Mouse (Mus musculus) hindbrain, postnatal 0 days (tissue): ENCODE results near the gene Hsf4. TPM values are rescaled to one million over a fixed set of nuclear protein-coding genes. Genes with fewer than 3 reads are reported as not detected.

Experiments used
- ATAC-seq: fragments of 200-750 bp; cut with Nextera tagmentation; 2 replicates; pipeline ENCODE4 v1.8.0; 2017; ENCODE audit warnings: mild to moderate bottlenecking, moderate TSS enrichment, moderate library complexity
- DNase-seq: peaks from one replicate; pipeline ENCODE4 v3.0.0-alpha.2; 2015; ENCODE audit warnings: low spot score
- H3K27ac ChIP-seq: fragments of 300-500 bp; sonication (generic); 2 replicates; pipeline ENCODE4 v1.5.1; 2014; ENCODE audit warnings: mild to moderate bottlenecking
- H3K27me3 ChIP-seq: fragments of 300-500 bp; sonication (generic); 2 replicates; pipeline ENCODE4 v1.6.1; 2014; ENCODE audit warnings: low read length, mixed read lengths; ENCODE audit not compliant: insufficient read depth
- H3K36me3 ChIP-seq: fragments of 300-500 bp; sonication (generic); 2 replicates; pipeline ENCODE4 v1.6.1; 2014; ENCODE audit warnings: low read length, mixed read lengths; ENCODE audit not compliant: insufficient read depth
- H3K4me1 ChIP-seq: fragments of 300-500 bp; sonication (generic); 2 replicates; pipeline ENCODE4 v1.6.1; 2014; ENCODE audit warnings: antibody characterized with exemption, low read length, mixed read lengths; ENCODE audit not compliant: insufficient read depth
- H3K4me2 ChIP-seq: fragments of 300-500 bp; sonication (generic); 2 replicates; pipeline ENCODE4 v1.6.1; 2014; ENCODE audit warnings: low read depth, mild to moderate bottlenecking, low read length, moderate library complexity, mixed read lengths
- H3K4me3 ChIP-seq: fragments of 300-500 bp; sonication (generic); 2 replicates; pipeline ENCODE4 v1.5.1; 2014; ENCODE audit warnings: low read length
- H3K9ac ChIP-seq: fragments of 300-500 bp; sonication (generic); replicated peaks from 2 replicates; pipeline ENCODE4 v1.6.1; 2014; ENCODE audit warnings: mild to moderate bottlenecking, low read length, moderate library complexity, mixed read lengths
- H3K9me3 ChIP-seq: fragments of 300-500 bp; sonication (generic); 2 replicates; pipeline ENCODE4 v1.6.1; 2016; ENCODE audit warnings: low read length, mixed read lengths
- CTCF ChIP-seq: IDR thresholded peaks from 2 replicates; pipeline ENCODE4 v1.5.1; 2016; ENCODE audit warnings: antibody characterized with exemption, control low read depth, low read depth
- WGBS: fragments of 180-500 bp; shearing (Covaris S2); extraction: QIAGEN DNeasy Blood & Tissue Kit; methylation state at CpG from one replicate; pipeline ENCODE4 v1.1.7; 2014; 5-methylcytosine and 5-hydroxymethylcytosine counted together
- polyA plus RNA-seq: library from polyadenylated mRNA; unstranded; fragments of >200 nt; fragmentation: Nextera tagmentation; extraction: Ambion mirVana; gene quantifications from 2 replicates; pipeline ENCODE4 v1.2.1, GENCODE M21; 2015
- total RNA-seq: library from RNA; depleted of rRNA; stranded (reverse); fragments of >200 nt; gene quantifications from 2 replicates; pipeline ENCODE4 v1.2.3, GENCODE M21; 2014

Hsf4 gene
- total and polyA plus RNA-seq, 2 experiments from 2014 or later: 0.63 to 1.4 TPM

DNA sequence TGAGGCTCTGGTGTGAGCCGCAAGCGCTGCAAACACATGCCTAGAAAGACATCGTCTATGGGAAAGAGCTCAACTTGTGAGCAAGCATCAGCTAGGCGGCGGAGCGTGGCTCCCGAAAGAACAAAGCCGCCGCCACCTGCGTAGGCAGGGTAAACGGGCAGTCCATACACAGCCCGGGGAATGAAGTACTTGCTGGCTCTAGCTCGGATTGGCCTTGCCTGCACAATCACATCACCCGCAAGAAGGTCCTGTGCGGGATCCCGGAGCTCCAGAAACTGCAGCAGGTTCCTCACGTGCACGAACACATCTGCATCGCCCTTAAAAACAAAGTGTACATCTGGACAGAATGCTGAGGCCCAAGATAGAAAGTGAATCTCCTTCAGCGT lies 15.8 kb upstream of the Hsf4 start:
- 35% methylated on average over 20 of the region's 20 CpGs for WGBS
- DNase-seq (no peak), ATAC-seq (peak; percentile 43)
- peak overlapping the region; percentile 68; the same call in 1 of the 2 replicates for H3K9ac ChIP-seq
- H3K4me2 ChIP-seq: peak overlapping the region; percentile 99
- peak overlapping the region; percentile 54; the same call in 1 of the 2 replicates for H3K27ac ChIP-seq
- H3K4me1 ChIP-seq: no peaks in the 10 kb centered on the region
- H3K36me3 ChIP-seq: peaks cover 35% of the 10 kb centered on the region
- no peak for TF ChIP-seq CTCF
- H3K4me3 ChIP-seq: peak overlapping the region; percentile 61
- peaks cover 9% of the 10 kb centered on the region; the same call in 1 of the 2 replicates for H3K27me3 ChIP-seq
- H3K9me3 ChIP-seq: no peaks in the 10 kb centered on the region

GRCm38 (mm10) chr8:105254152-105254965 lies 15.2 kb upstream of the Hsf4 start:
- Histone ChIP-seq H3K4me3 (peak overlapping the region; percentile 61), H3K9ac (peak overlapping the region; percentile 68), H3K4me2 (peak overlapping the region; percentile 99), H3K9me3 (no peaks in the 10 kb centered on the region), H3K27me3 (peaks cover 9% of the 10 kb centered on the region; the same call in 1 of the 2 replicates), H3K4me1 (peaks cover 4% of the 10 kb centered on the region; the same call in 1 of the 2 replicates), H3K36me3 (peaks cover 29% of the 10 kb centered on the region), H3K27ac (peak overlapping the region; percentile 76)
- WGBS: under 1% methylated on average over 63 of the region's 74 CpGs
- ATAC-seq (peak; percentile 85), DNase-seq (peak; percentile 94)
- TF ChIP-seq CTCF: peak; percentile 84

- DNase-seq: peak; percentile 38
- Histone ChIP-seq H3K27me3 (peaks cover 9% of the 10 kb centered on the region; the same call in 1 of the 2 replicates), H3K4me2 (peak within 1 kb of the TSS; percentile 99), H3K27ac (peak within 1 kb of the TSS; percentile 76), H3K9ac (peak within 1 kb of the TSS; percentile 68), H3K9me3 (no peaks in the 10 kb centered on the region), H3K4me1 (peaks cover 10% of the 10 kb centered on the region), H3K4me3 (peak within 1 kb of the TSS; percentile 61), H3K36me3 (peaks cover 23% of the 10 kb centered on the region)
- TF ChIP-seq CTCF: no peak
- 1% methylated on average over 14 of the region's 14 CpGs for WGBS
- ATAC-seq: peak; percentile 30; the same call in 1 of the 2 replicates
These were observed 14.6 kb upstream of the Hsf4 start, which contains the start of gene B3gnt9 for GRCm38 (mm10) chr8:105254966-105255350. Gene B3gnt9 (minus strand): TSS chr8:105255153.

DNA sequence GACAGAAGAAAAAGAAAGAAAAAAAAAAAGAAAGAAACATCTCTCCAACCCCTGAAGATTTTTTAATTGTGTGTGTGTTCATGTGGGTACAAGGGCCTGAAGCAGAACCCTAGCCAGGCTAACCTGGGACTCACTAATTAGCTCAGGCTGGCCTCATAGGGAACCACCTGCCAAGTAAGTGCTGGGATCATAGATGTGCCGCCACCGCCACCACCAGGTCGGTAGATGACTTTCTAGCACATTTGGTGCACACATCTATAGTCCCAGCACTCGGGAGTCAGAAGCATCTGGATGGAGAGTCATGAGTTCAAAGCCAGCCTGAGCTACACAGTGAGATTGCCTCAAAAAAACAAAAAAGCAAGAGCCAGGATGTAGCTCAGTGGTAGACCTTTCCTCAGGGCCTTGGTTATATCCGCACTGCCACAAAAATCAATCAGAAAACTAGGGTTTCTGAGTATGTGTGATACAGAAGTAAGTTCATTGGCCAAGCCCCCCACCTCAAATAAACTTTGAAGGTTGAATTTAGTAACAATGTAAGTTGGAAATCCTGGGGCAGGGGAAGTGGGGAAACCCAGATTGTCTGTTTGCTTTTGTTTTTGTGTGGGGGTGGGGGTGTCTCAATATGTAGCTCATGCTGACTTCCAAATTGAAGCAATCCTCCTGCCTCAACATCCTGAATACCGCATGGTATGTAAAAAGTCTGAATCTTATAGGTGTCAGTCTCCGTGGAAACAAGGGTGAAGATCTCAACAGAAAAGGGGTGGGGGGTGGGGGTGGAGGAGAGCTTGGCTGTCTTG lies 12.1 kb upstream of the Hsf4 start:
- H3K4me3 ChIP-seq: no peak overlapping the region
- ATAC-seq (no peak), DNase-seq (no peak)
- no peak overlapping the region for H3K9ac ChIP-seq
- peaks cover 10% of the 10 kb centered on the region for H3K4me1 ChIP-seq
- H3K36me3 ChIP-seq: 0 out of 2 replicates have a peak, but pooled peaks cover 3% of the 10 kb centered on the region
- H3K9me3 ChIP-seq: no peaks in the 10 kb centered on the region
- H3K27me3 ChIP-seq: peaks cover 16% of the 10 kb centered on the region; the same call in 1 of the 2 replicates
- WGBS: 73% methylated on average over 7 of the region's 7 CpGs
- no peak overlapping the region for H3K4me2 ChIP-seq
- no peak for TF ChIP-seq CTCF
- H3K27ac ChIP-seq: no peak overlapping the region

DNA sequence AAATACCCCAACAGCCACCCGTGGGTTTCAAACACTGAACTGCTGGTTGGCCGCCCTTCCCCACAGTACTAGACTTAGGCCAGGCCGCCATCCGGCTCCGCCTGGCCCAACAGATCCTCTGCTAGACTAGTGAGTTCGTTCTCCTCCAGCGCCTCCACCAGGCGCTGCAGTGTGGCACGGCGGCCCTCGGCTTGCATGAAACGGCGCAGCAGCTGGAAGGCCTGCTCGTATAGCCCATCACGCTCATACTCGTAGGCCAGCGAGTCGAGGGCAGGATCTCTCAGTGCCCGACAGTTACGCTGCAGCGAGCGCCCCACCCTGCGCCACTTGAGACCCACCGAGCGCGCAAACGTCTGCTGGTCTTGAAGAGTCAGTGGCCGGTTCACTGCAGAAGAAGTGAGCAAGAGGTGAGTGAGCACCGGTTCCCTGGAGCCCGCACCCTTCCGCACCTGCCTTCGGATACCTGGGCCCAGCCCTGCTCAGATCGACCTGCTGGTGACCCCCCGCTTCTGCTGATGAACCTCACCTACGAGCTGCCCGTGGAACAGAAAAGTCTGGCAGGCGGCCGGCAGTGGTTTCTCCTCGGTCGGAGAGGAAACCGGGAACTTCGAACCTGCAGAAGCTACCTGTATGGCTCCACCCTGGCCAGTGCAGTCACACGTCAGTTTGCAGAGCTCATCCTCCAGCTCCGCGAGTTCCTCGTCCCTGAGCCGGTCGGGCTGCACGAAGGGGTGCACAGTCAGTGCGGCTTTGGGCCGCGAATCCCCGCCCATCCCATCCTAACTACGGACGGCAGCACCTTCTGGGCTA lies 10.5 kb upstream of the Hsf4 start:
- ATAC-seq (peak; percentile 43), DNase-seq (peak; percentile 67)
- H3K36me3 ChIP-seq: no peaks in the 10 kb centered on the region
- WGBS: 3% methylated on average over 55 of the region's 55 CpGs
- peak overlapping the region; percentile 63 for H3K4me2 ChIP-seq
- TF ChIP-seq CTCF: peak; percentile 44; the same call in 1 of the 2 replicates
- peaks cover 10% of the 10 kb centered on the region for H3K4me1 ChIP-seq
- H3K4me3 ChIP-seq: peak overlapping the region; percentile 35
- peaks cover 16% of the 10 kb centered on the region for H3K27me3 ChIP-seq
- 0 out of 2 replicates have a peak overlapping the region, but pooled peaks have one; percentile 3 for H3K9ac ChIP-seq
- H3K9me3 ChIP-seq: no peaks in the 10 kb centered on the region
- no peak overlapping the region for H3K27ac ChIP-seq
